Mouse (Mus musculus) erythroblast, embryonic 14.5 days (primary cell): ENCODE data around the gene Caskin1. TPM values are rescaled to one million over a fixed set of nuclear protein-coding genes. Genes with fewer than 3 reads are reported as not detected.

ENCODE experiments used
- H3K27me3 ChIP-seq: 2 replicates; pipeline ENCODE4 v1.6.1; 2012; ENCODE audit warnings: inconsistent platforms; ENCODE audit not compliant: control insufficient read depth
- H3K36me3 ChIP-seq: 2 replicates; pipeline ENCODE4 v1.6.1; 2012; ENCODE audit warnings: mild to moderate bottlenecking, inconsistent platforms; ENCODE audit not compliant: control insufficient read depth
- H3K4me1 ChIP-seq: 2 replicates; pipeline ENCODE4 v1.6.1; 2012; ENCODE audit warnings: inconsistent platforms; ENCODE audit not compliant: control insufficient read depth
- H3K4me3 ChIP-seq: replicated peaks from 2 replicates; pipeline ENCODE3; 2012; ENCODE audit warnings: moderate library complexity, mild to moderate bottlenecking, inconsistent platforms
- H3K9me3 ChIP-seq: 2 replicates; pipeline ENCODE4 v1.6.1; 2012; ENCODE audit warnings: low read length, inconsistent platforms, mixed read lengths; ENCODE audit not compliant: control insufficient read depth
- GATA1 ChIP-seq: IDR thresholded peaks from 2 replicates; pipeline ENCODE4 v1.6.1; 2012; ENCODE audit warnings: low read length, inconsistent platforms, mixed read lengths
- TAL1 ChIP-seq: IDR thresholded peaks from 3 replicates; pipeline ENCODE4 v1.6.1; 2012; ENCODE audit warnings: low read length, inconsistent platforms, mixed read lengths
- polyA plus RNA-seq: library from polyadenylated mRNA; stranded (reverse); fragments of >175 nt; gene quantifications from 2 replicates; pipeline ENCODE4 v1.2.3, GENCODE M21; 2012

Gene Caskin1
- polyA plus RNA-seq, result not detected in 2 replicates

DNA sequence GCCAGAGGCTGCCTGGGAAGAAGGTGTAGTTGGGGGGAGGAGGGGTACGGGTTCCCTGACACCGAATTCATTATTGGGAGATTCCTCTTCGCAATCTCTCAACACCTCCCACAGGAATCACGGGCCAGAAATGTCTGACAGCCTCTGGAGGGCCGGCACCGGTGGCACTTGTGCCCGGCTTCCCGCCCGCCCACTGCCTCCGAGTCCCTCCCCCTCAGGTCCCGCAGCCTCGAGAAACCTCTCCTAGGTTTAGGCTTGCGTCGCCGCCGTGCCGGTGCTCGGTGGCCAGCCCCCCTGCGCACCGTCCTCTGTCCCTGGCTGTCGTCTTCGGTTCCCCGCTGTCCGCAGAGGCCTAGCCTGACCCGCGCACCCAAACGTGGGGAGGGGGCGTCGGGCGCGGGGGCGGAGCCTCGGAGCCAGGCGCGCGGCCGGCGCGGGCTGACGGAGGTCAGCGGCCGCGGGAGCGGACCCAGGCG lies at the start of gene Caskin1:
Gene Caskin1, plus strand, starts transcription at position 416 of the 476 bp plus-strand sequence.
- Histone ChIP-seq H3K4me1 (peaks cover 14% of the 10 kb centered on the region), H3K27me3 (peaks cover 81% of the 10 kb centered on the region), H3K36me3 (no peaks in the 10 kb centered on the region), H3K9me3 (peaks cover 14% of the 10 kb centered on the region; the same call in 1 of the 2 replicates), H3K4me3 (peak within 1 kb of the TSS; percentile 39)
- TF ChIP-seq GATA1, result no peak
- no peak for TF ChIP-seq TAL1

DNA sequence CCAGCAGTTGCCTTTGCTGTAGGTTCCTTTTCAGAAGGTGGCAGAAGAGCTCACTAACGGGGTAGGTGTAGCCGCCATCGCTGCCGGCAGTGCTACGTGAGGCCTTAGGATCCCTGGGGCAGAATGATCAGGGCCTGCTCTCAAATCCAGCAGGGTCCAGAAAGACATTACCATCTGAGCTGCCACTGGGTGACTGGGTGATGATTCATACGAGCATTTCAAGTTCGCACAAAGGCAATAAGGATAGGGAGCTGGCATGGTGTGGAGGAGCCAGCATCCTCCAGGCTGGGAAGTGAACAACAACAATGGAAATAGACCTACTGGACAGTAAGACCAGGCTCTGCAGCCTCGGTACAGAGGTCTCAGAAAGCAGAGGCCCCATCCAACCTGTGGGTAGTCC lies 48.0 kb upstream of the Caskin1 start:
- no peak for TF ChIP-seq GATA1
- no peak for TF ChIP-seq TAL1
- no peak overlapping the region for H3K4me3 ChIP-seq
- H3K9me3 ChIP-seq, result no peaks in the 10 kb centered on the region
- no peaks in the 10 kb centered on the region; the same call in 1 of the 2 replicates for H3K4me1 ChIP-seq
- H3K27me3 ChIP-seq, result no peaks in the 10 kb centered on the region
- H3K36me3 ChIP-seq, result peaks cover 99% of the 10 kb centered on the region

DNA sequence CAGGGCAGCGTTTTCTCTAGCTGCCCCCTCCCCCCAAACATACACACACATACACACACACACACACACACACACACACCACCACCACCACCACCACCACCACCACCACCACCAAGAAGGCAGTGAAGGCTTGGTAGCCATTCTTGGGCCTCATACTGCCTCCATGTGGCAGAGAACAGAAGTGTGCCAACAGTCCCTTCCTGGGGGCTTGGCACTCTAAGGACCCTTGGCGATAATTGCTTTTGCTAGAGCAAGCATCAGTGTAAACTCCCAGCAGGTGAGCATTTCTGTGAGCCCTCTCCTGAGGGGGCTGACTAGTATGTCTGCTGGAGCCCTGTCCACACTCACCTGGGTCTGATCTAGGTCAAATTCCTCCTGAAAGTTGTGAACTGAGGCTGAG lies 47.3 kb upstream of the Caskin1 start:
- H3K4me3 ChIP-seq, result no peak overlapping the region
- no peaks in the 10 kb centered on the region for H3K9me3 ChIP-seq
- no peaks in the 10 kb centered on the region; the same call in 1 of the 2 replicates for H3K4me1 ChIP-seq
- H3K36me3 ChIP-seq, result peaks cover 99% of the 10 kb centered on the region
- TF ChIP-seq TAL1, result no peak
- TF ChIP-seq GATA1, result no peak
- H3K27me3 ChIP-seq, result no peaks in the 10 kb centered on the region

DNA sequence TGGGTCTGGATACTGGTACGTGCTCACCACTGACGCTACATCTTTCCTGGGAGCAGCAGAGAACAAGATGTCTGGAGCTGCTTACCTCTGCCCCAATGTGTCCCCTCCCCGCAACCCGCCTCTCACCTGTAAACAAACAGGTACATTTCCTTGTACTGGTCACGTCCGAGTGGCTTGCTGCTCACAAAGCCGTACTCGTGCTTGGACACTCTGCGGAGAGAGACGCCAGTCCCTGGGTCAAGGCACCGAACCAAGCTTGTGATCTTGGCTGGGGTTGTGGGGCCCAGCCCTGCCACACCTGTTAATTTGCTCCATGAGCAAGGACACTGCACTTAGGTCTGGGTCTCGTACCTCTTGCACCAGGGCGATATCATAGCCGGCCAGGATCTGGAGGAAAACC lies 46.3 kb upstream of the Caskin1 start:
- Histone ChIP-seq H3K36me3 (peaks cover 100% of the 10 kb centered on the region), H3K27me3 (no peaks in the 10 kb centered on the region; the same call in 1 of the 2 replicates), H3K4me1 (no peaks in the 10 kb centered on the region; the same call in 1 of the 2 replicates), H3K4me3 (no peak overlapping the region), H3K9me3 (no peaks in the 10 kb centered on the region)
- TF ChIP-seq TAL1 (no peak), GATA1 (no peak)

DNA sequence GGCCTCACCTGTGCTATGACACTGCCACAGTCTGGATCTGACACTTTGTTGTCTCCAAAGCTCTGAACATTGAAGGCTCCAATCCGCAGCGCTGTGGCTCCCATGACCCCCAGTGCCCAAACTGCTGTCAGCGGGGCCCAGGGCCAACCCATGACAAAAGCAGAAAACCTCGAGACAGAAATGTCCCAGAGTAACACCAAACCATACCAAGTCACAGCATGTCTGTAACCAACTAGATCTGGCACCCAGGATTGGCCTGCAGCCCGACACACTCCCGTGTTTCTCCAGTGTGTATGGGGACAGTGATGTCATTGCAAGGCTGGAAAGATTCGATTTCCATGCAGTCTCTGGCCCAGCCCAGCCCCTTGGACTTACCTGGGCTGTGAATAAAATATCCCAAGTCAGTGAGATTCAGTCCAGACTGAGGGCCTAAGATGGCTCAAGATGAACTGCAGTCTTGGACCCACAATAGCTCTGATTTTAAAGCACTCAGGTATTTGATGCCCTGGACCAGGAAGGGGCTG lies 45.7 kb upstream of the Caskin1 start, which contains the start of gene Dnase1l2:
Gene Dnase1l2, minus strand, starts transcription at position 474 of the 524 bp plus-strand sequence.
- TF ChIP-seq TAL1 (no peak), GATA1 (no peak)

DNA sequence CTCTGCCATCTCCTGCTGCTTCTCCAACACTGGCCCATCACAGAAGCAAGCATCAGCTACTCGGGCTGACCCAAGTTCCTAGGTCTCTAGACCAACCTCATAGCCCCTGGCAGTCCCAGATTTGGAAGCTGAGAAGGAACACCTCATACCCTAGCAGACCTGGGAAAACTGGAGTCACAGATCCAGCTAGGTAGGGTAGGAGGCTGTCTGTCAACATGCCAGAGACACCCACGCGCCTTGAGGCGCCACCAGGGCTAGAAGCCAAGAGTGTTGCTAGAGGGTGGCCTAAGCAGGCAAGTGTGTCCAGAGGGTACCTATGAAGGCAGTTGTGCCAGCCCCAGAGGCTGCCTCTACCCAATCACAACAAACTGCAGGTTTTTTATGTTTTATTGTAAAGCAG lies 45.0 kb upstream of the Caskin1 start:
- TF ChIP-seq GATA1, result no peak
- no peak for TF ChIP-seq TAL1
- H3K4me3 ChIP-seq, result no peak overlapping the region
- no peaks in the 10 kb centered on the region; the same call in 1 of the 2 replicates for H3K4me1 ChIP-seq
- H3K9me3 ChIP-seq, result no peaks in the 10 kb centered on the region
- no peaks in the 10 kb centered on the region; the same call in 1 of the 2 replicates for H3K27me3 ChIP-seq
- H3K36me3 ChIP-seq, result peaks cover 100% of the 10 kb centered on the region

More for the DNA sequence above, 45.7 kb upstream of the Caskin1 start, which contains the start of gene Dnase1l2:
- Histone ChIP-seq H3K4me1 (no peaks in the 10 kb centered on the region; the same call in 1 of the 2 replicates), H3K4me3 (no peak within 1 kb of the TSS), H3K36me3 (peaks cover 100% of the 10 kb centered on the region), H3K27me3 (no peaks in the 10 kb centered on the region; the same call in 1 of the 2 replicates), H3K9me3 (no peaks in the 10 kb centered on the region)

DNA sequence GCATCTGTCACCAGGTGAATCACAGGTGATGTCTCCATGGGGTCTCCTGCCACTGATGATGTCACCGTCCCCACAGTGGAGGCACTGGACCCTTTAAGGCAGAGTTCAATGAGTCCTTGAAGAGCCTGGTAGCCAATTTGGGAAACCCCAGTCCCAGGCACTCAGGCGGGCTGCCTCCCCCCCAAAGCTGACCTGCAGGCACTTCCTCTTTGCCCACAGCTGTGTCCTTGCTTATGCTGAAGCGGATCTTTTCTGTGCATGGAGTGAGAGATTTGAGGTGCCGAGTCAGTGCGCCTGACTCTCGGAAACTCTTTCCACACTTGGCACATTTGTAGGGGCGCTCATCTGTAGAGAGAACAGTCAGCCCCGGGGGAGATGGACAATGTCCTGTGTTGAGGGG lies 41.8 kb upstream of the Caskin1 start:
- Histone ChIP-seq H3K4me3 (no peak overlapping the region), H3K27me3 (no peaks in the 10 kb centered on the region; the same call in 1 of the 2 replicates), H3K4me1 (peaks cover 23% of the 10 kb centered on the region), H3K9me3 (no peaks in the 10 kb centered on the region), H3K36me3 (peaks cover 100% of the 10 kb centered on the region)
- TF ChIP-seq TAL1 (no peak), GATA1 (no peak)

DNA sequence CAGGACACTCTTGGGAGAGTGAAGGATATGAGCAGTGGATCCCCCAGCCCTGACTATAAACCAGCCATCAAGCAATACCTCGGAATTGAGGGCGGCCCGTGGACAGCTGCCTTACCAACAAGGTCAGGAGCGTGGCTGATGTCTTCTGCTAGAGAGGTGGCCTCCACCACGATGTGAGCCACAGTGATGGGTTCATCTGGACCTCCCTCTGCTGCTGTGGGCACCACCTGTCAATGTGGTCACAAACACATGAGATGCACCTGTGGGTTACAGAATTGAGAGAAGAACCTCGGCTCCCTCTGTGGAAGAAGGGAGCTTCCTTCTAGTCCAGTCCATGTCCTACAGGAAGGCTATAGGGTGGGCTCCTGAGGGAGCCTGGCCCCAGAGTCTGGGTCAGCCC lies 38.9 kb upstream of the Caskin1 start:
- no peak for TF ChIP-seq TAL1
- Histone ChIP-seq H3K27me3 (no peaks in the 10 kb centered on the region; the same call in 1 of the 2 replicates), H3K9me3 (no peaks in the 10 kb centered on the region), H3K4me1 (peaks cover 49% of the 10 kb centered on the region), H3K4me3 (no peak overlapping the region), H3K36me3 (peaks cover 88% of the 10 kb centered on the region)

DNA sequence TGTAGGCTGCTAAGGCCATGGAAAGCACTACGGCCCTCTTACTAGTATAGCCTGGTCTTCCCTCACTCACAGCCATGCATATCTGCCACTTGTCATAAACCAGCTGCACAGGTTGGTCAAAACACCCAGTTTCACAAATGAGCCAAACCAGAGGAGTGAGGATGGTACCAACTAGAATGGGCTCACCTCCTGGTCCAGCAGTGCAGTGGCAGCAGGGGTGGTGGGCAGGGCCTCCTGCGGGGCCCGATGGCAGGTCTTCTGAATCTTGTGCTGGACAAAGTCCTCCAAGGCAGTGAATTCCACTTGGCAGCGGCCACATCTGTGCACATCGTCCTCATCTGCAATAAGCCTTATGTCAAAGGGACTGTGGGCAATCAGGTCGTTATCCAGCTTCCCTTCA lies 37.2 kb upstream of the Caskin1 start:
- peaks cover 53% of the 10 kb centered on the region for H3K4me1 ChIP-seq
- H3K36me3 ChIP-seq, result peaks cover 76% of the 10 kb centered on the region
- TF ChIP-seq GATA1 (no peak), TAL1 (no peak)
- no peaks in the 10 kb centered on the region; the same call in 1 of the 2 replicates for H3K27me3 ChIP-seq
- H3K9me3 ChIP-seq, result no peaks in the 10 kb centered on the region
- H3K4me3 ChIP-seq, result no peak overlapping the region
